Mouse (Mus musculus): ENCODE measurements around the gene Rnf115. TPM values are rescaled to one million over a fixed set of nuclear protein-coding genes. Genes with fewer than 3 reads are reported as not detected.
"Not testable (repeated sequence)": the region's sequence is repeated elsewhere in the genome, so short reads cannot be mapped to it uniquely, and the experiment has no call there.

The Rnf115 gene
- total RNA-seq, 4 experiments from 2014 or later: 58.6 to 61.8 (median 60.4) TPM

GRCm38 (mm10) chr3:96707903-96708683 lies 19.4 kb upstream of the Rnf115 start, which contains the start of gene Nudt17:
Nudt17 (minus strand) TSS chr3:96708562.
- DNase-seq (ENCODE audit: low spot score in 2 of 2): peak; percentile 49 to 83

- DNase-seq (ENCODE audit: low spot score in 2 of 2): no peak
Measured at GRCm38 (mm10) chr3:96708684-96709064, 18.8 kb upstream of the Rnf115 start.

DNA sequence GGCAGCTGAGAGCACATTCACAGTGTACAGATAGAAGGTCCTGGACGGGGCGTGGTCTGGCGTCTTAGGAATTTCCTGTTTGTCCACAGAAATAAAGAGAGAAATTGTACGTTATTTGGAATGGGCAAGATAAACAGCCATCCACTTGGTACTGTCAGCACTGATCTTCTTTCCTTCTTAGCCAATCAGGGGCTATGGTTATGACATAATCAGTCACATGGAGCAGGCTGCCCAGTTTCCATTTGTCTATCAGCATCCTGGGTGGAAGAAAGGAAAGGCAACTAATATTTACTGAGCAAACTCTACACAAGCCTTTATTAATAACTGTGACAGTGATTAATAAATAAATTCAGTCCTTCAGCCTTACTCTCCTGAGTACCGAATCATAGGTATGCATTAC lies 13.2 kb upstream of the Rnf115 start:
- DNase-seq (ENCODE audit: low spot score in 2 of 2): no peak

GRCm38 (mm10) chr3:96715854-96716253 lies 11.6 kb upstream of the Rnf115 start:
- no peak for DNase-seq (ENCODE audit: low spot score in 2 of 2)

DNA sequence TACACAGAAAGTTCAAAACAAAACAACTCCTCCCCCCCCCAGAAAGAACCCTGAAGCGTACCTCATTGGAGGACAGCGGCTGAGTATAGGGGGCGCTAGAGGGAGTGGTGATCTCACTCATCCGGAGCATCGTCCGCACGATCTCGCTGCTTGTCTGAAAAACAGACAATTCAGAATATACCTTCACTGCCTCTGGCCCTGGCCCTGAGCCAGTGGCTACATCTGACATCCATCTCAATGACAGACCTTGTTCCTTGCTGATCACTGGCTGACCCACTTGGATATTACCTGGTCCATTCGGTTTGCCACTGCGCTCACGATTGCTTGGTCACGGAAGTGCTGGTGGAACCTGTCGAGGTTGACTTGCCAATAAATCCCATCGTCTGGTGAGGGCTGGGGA lies 8.3 kb upstream of the Rnf115 start:
- DNase-seq (ENCODE audit: low spot score in 2 of 2): peak in 1 of 2 experiments; percentile 60

GRCm38 (mm10) chr3:96727828-96728633 lies 567 bp downstream of the Rnf115 start:
- DNase-seq (ENCODE audit: low spot score in 2 of 2): no peak

DNA sequence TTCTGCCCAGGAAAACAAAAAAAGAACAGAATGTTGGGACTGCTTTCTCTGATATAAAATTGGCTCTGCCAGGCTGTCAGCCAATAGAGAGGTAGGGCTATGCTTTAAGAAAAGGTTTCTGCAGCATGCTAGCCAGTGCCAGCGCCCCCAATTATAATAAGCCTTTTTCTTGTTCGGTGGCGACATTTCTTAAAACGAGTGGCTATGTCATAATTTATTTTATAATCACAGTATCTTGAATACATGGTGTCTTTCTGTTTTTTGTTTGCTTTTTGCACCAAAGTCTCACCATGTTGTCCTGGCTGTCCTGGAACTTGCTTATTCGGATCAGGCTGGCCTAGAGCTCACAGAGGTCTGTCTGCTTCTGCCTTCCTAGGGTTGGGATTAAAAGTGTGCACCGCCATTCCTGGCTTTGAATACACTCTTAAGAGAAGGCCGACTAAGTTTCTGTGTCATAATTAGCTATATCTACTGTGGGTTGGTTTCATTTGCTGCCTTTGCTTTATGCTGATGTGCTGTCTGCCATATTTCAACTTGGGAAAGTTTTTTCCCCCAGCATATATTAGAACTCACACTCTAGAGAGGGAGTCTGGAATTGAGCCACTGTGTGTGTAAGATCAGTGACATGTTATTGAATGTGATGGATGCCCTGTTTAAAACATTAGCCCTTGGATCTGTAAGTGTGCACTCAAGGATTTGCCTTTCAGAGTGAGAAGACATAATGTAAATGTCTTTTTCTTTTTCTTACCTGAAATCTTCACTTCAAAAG lies 1.4 kb downstream of the Rnf115 start:
- DNase-seq (ENCODE audit: low spot score in 2 of 2): no peak

DNA sequence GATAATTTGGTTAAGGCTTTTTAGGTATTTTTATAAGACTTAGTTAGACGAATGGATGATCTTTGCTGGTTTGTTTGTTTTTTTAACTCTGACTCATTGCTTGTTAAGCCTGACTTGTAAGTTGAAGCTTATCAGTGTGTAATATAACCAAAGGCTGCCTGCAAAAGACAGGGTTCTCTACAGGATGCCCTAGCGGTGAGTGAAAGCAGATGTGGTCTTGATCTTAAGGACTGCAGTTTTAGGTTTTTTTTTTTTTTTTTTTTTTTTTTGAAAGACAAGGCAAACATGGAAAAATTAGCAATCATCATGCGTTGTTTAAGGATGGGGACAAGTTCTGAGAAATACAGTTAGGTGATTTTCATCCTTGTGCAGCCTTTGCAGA lies 1.9 kb downstream of the Rnf115 start:
- no peak for DNase-seq (ENCODE audit: low spot score in 2 of 2)

GRCm38 (mm10) chr3:96730785-96731184 lies 3.3 kb downstream of the Rnf115 start:
- no peak for DNase-seq (ENCODE audit: low spot score in 2 of 2)

DNA sequence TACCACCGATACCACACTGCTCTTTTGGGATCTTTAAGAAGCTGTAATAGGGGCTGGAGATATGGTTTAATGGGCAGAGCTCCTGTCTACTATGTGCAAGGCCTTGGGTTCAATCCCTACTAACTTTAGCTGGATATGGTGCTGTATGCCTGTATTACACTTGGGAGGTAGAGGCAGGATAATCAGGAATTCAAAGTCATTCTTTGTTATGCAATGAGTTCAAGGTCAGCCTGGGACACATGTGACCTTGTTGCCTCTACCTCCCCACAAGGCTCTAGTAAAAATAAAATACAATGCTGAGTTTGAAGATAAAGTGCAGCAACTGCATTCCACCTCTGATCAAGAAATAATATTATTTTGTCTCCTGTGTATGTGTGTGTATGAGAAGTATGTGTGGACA lies 6.5 kb downstream of the Rnf115 start:
- DNase-seq (ENCODE audit: low spot score in 2 of 2): no peak

DNA sequence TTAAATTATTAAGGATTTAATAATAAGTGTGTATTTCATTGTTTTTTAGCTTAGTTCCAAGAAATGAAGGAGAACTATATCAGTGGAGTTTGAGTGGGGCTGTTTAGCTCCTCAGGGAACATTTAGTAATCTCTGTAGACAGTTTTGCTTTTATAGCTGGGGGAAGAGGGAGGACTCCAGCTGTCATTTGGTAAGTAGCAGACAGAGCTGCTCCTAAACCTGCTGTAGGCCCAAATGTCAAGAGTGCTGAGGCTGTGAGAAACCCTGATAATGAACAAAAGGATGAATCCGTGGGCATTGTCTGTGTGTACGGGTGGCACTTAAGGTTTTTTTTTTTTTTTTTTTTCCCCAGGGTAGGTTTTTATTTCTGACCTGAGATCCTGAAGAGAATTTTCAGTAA lies 7.7 kb downstream of the Rnf115 start:
- no peak for DNase-seq (ENCODE audit: low spot score in 2 of 2)

GRCm38 (mm10) chr3:96737013-96737740 lies 9.7 kb downstream of the Rnf115 start:
- no peak for DNase-seq (ENCODE audit: low spot score in 2 of 2)

- DNase-seq (ENCODE audit: low spot score in 2 of 2): no peak
Measured at GRCm38 (mm10) chr3:96737995-96738394, 10.5 kb downstream of the Rnf115 start.

- not testable (repeated sequence) for DNase-seq (ENCODE audit: low spot score in 2 of 2)
Measured at GRCm38 (mm10) chr3:96740279-96740678, 12.8 kb downstream of the Rnf115 start.

DNA sequence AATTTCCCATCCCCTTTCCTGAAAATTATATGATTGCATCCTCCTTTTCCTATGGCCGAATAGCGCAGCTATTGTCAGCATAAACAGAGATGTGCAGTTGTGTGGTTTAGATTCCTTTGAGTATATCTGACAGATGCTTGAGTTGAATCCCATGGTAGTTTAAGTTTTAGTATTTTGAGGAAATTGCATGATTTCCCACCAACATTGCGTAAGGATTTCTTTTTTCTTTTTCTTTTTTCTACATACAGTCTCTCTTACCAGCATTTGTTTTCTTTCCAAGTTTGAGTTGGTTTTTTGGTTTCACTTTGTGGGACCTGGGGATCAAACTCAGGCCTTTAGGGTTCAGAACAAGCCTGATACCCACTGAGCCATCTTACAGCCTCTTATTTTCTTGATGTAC lies 16.9 kb downstream of the Rnf115 start:
- DNase-seq (ENCODE audit: low spot score in 2 of 2): no peak

DNA sequence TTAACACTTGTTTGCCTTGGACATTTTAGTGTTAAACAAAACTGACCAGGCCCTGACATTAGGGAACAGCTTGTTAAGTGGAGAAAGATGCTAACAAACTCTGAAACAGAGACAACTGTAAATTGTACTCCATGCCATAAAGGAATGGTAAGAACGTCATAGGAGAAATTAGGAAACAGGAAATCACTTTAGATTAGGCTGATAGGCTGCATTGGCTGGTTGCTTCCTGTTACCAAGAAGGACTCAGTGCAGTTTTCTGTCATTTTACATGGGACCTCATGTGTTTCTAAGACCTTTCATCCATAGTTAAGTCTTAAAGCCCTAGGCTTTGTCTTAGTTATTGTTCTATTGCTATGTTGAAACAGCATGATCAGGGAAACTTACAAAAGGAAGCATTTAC lies 19.4 kb downstream of the Rnf115 start:
- no peak for DNase-seq (ENCODE audit: low spot score in 2 of 2)

DNA sequence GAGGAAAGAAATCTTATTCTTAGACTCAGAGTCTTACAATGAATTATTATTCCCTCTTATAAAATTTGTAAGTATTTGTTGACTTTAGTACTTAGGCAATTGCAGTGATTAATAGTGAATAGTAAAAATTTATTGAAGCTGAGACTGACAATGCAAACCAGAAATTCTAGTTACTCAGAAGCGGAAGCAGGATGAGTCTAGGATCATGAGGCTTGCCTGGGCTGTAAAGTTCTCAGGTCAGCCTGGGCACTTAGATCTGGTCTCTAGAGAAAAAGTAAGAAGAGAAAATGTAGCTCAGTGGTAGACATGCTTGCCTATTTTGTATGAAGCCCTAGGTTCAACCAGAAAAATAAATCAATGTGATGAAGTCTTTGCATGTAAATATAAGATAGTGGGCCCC lies 28.5 kb downstream of the Rnf115 start:
- no peak for DNase-seq (ENCODE audit: low spot score in 2 of 2)

DNA sequence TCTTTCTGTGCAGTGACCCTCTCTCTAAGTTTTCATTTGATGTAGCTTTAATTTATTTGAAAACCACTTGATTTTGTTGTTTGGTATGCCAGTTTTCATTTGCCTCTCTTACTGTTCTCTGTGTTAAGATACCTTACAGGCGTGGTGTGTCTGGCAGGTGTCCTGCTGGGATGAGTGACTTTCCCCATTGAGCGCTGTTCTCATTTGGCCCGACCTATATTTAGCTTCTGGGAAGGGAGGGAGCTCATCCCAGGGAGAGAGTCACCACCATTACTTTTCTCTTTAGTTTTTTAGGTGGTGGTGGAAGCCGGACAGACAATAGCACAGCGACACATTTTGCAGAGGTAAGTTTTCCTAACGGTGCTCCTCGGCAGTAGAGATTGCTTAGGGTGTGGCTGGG lies 30.2 kb downstream of the Rnf115 start:
- DNase-seq (ENCODE audit: low spot score in 2 of 2): no peak

DNA sequence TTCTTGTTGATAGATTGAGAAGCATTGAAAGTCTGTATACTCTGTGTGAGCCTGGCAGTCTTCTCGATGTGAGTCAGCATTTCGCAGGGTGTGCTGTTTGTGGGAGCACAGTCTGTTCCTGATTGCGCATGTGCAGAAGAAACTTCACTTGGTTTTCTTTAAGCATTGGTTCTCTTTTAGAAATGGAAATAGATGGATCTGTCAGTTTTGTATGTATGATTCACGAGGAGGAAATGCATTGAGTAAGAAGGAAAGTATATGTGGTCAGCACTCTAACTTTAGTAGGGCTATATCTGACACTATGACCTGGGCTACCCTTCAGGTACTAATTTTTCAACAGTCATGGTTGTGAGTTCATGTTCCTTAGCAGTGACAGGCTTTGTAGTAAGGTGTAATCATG lies 32.2 kb downstream of the Rnf115 start:
- peak in 1 of 2 experiments; percentile 31 for DNase-seq (ENCODE audit: low spot score in 2 of 2)

GRCm38 (mm10) chr3:96764528-96764927 lies 37.1 kb downstream of the Rnf115 start:
- DNase-seq (ENCODE audit: low spot score in 2 of 2): no peak

DNA sequence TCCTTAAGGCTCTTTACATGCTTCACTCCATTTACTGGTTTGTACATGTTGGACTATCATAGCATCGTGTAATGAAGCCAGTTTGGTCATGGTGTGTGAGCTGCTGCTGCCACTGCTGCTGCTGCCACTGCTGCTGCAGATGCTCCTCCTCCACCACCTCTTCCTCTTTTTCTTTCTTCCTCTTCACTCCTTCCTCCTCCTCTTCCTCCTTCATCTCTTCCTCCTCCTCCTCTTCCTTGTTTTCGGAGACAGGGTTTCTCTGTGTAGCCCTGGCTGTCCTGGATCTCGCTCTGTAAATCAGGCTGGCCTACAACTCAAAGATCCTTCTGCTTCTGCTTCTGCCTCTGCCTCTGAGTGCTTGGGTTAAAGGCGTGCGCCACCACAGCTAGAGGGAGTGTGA lies 42.5 kb downstream of the Rnf115 start:
- DNase-seq (ENCODE audit: low spot score in 2 of 2): no peak
